Mouse (Mus musculus): Measurements from ENCODE around the gene Ssbp3.

- TF ChIP-seq ELF1 (IDR thresholded peaks at IDR 0.05; ENCODE audit: low read depth, low read length) (no peak), NELFE (IDR thresholded peaks at IDR 0.05; ENCODE audit: low read depth, low read length) (no peak), USF2 (IDR thresholded peaks at IDR 0.05; ENCODE audit: borderline replicate concordance in 1 of 2, insufficient read depth in 1 of 2, low read depth in 1 of 2, low read length in 2 of 2) (no peak), GATA1 (IDR thresholded peaks at IDR 0.05; ENCODE audit: low read depth, low read length) (no peak), KAT2A (conservative IDR thresholded peaks at IDR 0.05; ENCODE audit: low read depth, low read length) (no peak), CTCF (IDR thresholded peaks at IDR 0.05 in 2 of 3, conservative IDR thresholded peaks at IDR 0.05 in 1 of 3; ENCODE audit: control insufficient read depth in 1 of 3, insufficient read depth in 1 of 3, low read depth in 2 of 3, low read length in 3 of 3, poor library complexity in 1 of 3, severe bottlenecking in 1 of 3) (no peak), POLR2AphosphoS2 (IDR thresholded peaks at IDR 0.05; ENCODE audit: low read length) (no peak), POLR2A (IDR thresholded peaks at IDR 0.05; ENCODE audit: control insufficient read depth in 1 of 2, insufficient read depth in 1 of 2, low read depth in 1 of 2, low read length in 2 of 2, poor library complexity in 1 of 2) (no peak), EP300 (IDR thresholded peaks at IDR 0.05; ENCODE audit: low read depth in 1 of 2, low read length in 2 of 2) (no peak), E2F4 (IDR thresholded peaks at IDR 0.05; ENCODE audit: borderline replicate concordance, low read depth, low read length) (no peak)
Observed at GRCm38 (mm10) chr4:106938506-106939222, 28.2 kb downstream of the Ssbp3 start.

Measured in MEL (cell line).